ENCODE assay signal across 9 mouse cellular contexts in the genomic region with DNA sequence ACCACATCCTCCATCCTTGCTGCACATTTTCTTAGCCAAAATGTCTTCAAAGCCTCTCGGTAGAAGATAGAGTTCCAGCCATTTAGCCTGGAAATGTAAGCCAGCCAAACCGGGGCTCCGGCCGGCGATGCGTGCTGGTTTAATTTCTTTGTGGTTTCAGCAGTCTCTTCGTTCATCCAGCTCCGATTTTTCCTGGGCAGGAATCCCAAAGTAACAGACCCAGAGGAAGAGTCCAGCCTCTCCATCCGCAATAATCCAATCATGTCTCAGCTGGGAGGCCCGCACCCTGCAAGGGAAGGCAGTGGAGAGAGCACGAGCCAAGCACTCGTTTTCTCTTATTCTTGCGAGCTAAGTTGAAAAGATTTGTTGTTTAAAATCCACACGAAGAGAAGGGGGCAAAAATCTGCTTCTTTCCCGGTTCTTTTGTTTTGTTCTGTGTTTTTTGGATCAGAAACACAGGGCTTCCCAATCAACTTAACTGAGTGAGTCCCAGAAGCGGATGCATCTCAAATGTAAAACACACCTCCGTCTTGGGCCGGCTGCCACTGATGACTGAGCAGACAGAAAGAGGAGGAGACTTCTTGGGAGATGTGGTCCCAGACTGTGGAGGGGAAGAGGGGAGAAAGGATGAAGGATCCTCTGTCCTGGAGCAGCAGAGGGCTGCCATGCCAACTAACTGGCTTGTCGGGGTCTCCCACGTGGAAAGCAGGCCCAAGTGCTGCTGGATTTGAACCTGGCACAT.
DNase-seq lines count a peak whose midpoint lies in the region; TF ChIP-seq lines count a peak whose summit lies in the region.
"Had no signal": no experiment of that assay in that cellular context is flagged by ENCODE, and none has a peak within 500 bp of the region (broad histone marks: within the 10 kb centered on the region; RNA-seq: fewer than 3 reads in every experiment).

No protein-coding gene starts in this region.

- H3K27me3 ChIP-seq in cerebellum, adult 2 months (ENCODE audit: control insufficient read depth, insufficient read depth, low read length) = no peaks in the 10 kb centered on the region; the same call in 1 of the 2 replicates
- 0 out of 2 replicates have a peak, but pooled peaks cover 4% of the 10 kb centered on the region for H3K27me3 ChIP-seq in midbrain, embryonic 10.5 days (ENCODE audit: low read depth, poor library complexity, severe bottlenecking)

- no peaks in the 10 kb centered on the region for H3K9me3 ChIP-seq in midbrain, embryonic 10.5 days (replicated peaks)

- no peak for TF ChIP-seq POLR2A in cerebellum, adult 2 months (IDR thresholded peaks at IDR 0.05; ENCODE audit: borderline replicate concordance, insufficient read depth, low read length)

- no peaks in the 10 kb centered on the region for H3K36me3 ChIP-seq in midbrain, embryonic 10.5 days
- H3K36me3 ChIP-seq: G1E had no signal

- peak; percentile 3 for DNase-seq in kidney, adult 9 months
- DNase-seq in kidney, adult 18-20 months = no peak
- DNase-seq in cerebellum, adult 2 months = peak; percentile 43 to 72
- DNase-seq in gastrocnemius, postnatal 10 days = peak; percentile 43
- peak; percentile 28 to 47 for DNase-seq in layer of hippocampus, postnatal 14 days (ENCODE audit: low spot score in 2 of 2)
- peak; percentile 27 for DNase-seq in telencephalon, adult 2 months (ENCODE audit: low read depth, low spot score)
- DNase-seq in spleen, adult 18-20 months = no peak
- DNase-seq in midbrain, embryonic 10.5 days (ENCODE audit: low spot score) = no peak

- no peaks in the 10 kb centered on the region for H3K4me1 ChIP-seq in cerebellum, adult 2 months (ENCODE audit: control insufficient read depth, insufficient read depth, low read length)
- H3K4me1 ChIP-seq in midbrain, embryonic 10.5 days = peaks cover 2% of the 10 kb centered on the region; the same call in 1 of the 2 replicates

- no peak overlapping the region for H3K27ac ChIP-seq in cerebellum, adult 2 months (ENCODE audit: insufficient read depth, low read length)
- no peak overlapping the region for H3K27ac ChIP-seq in midbrain, embryonic 10.5 days (replicated peaks)

- H3K4me3 ChIP-seq in cerebellum, adult 2 months (replicated peaks; ENCODE audit: insufficient read depth, low read depth, low read length) = no peak overlapping the region
- H3K4me3 ChIP-seq in midbrain, embryonic 10.5 days = no peak overlapping the region

- 9% methylated on average over 20 of the region's 20 CpGs for WGBS in cerebellum, adult 2 months
- WGBS in midbrain, embryonic 10.5 days = 77% methylated on average over 20 of the region's 20 CpGs

- no peak for TF ChIP-seq CTCF in cerebellum, adult 2 months (IDR thresholded peaks at IDR 0.05; ENCODE audit: borderline replicate concordance, insufficient read depth, low read depth, low read length)

Comparison
In these comparisons a context has a peak if more than half of its experiments do, and no peak if none do; other contexts are left out.
1. DNase-seq: peak in kidney, adult 9 months (single experiment), cerebellum, adult 2 months (2 of 2), gastrocnemius, postnatal 10 days (single experiment), layer of hippocampus, postnatal 14 days (2 of 2) and telencephalon, adult 2 months (single experiment); none in kidney, adult 18-20 months (single experiment), spleen, adult 18-20 months (0 of 2) and midbrain, embryonic 10.5 days (single experiment).